Mouse (Mus musculus) C2C12 (cell line): ENCODE measurements around the gene Akp3.

Experiments used
- CEBPB ChIP-seq: IDR thresholded peaks from one replicate; pipeline ENCODE4 v1.6.1; 2011; ENCODE audit warnings: low read depth, mild to moderate bottlenecking, control low read depth, moderate library complexity
- CTCF ChIP-seq: IDR thresholded peaks from one replicate; pipeline ENCODE4 v1.5.1; 2011; ENCODE audit not compliant: control insufficient read depth, insufficient read depth, insufficient read length
- FOSL1 ChIP-seq: IDR thresholded peaks from one replicate; pipeline ENCODE4 v1.8.0; 2011; ENCODE audit warnings: mild to moderate bottlenecking, low read length; ENCODE audit not compliant: poor library complexity, insufficient read depth, severe bottlenecking
- MAX ChIP-seq: IDR thresholded peaks from one replicate; pipeline ENCODE4 v1.6.1; 2011; ENCODE audit warnings: mild to moderate bottlenecking, control low read depth
- MYOD1 ChIP-seq: IDR thresholded peaks from one replicate; pipeline ENCODE4 v1.6.1; 2011; ENCODE audit warnings: low read depth; ENCODE audit not compliant: control insufficient read depth, insufficient read length
- MYOG ChIP-seq: IDR thresholded peaks from one replicate; pipeline ENCODE4 v1.6.1; 2011; ENCODE audit not compliant: control insufficient read depth, insufficient read length; ENCODE audit errors: extremely low read depth
- USF1 ChIP-seq: IDR thresholded peaks from one replicate; pipeline ENCODE4 v1.6.1; 2011; ENCODE audit warnings: low read depth, mild to moderate bottlenecking, control low read depth, moderate library complexity

- TF ChIP-seq CEBPB (no peak), MYOD1 (no peak), USF1 (no peak), CTCF (peak; percentile 88), FOSL1 (no peak), MAX (no peak), MYOG (no peak)
Observed at GRCm38 (mm10) chr1:87098358-87098975, 26.3 kb upstream of the Akp3 start.
